Mouse (Mus musculus) C2C12 (cell line): ENCODE measurements around the gene Stip1.

Source experiments
- CEBPB ChIP-seq: IDR thresholded peaks from one replicate; pipeline ENCODE4 v1.6.1; 2011; ENCODE audit warnings: low read depth, mild to moderate bottlenecking, control low read depth, moderate library complexity
- CTCF ChIP-seq: IDR thresholded peaks from one replicate; pipeline ENCODE4 v1.5.1; 2011; ENCODE audit not compliant: control insufficient read depth, insufficient read depth, insufficient read length
- MAX ChIP-seq: IDR thresholded peaks from one replicate; pipeline ENCODE4 v1.6.1; 2011; ENCODE audit warnings: mild to moderate bottlenecking, control low read depth
- MYOD1 ChIP-seq: IDR thresholded peaks from one replicate; pipeline ENCODE4 v1.6.1; 2011; ENCODE audit warnings: low read depth; ENCODE audit not compliant: control insufficient read depth, insufficient read length
- MYOG ChIP-seq: IDR thresholded peaks from one replicate; pipeline ENCODE4 v1.6.1; 2011; ENCODE audit not compliant: control insufficient read depth, insufficient read length; ENCODE audit errors: extremely low read depth
- USF1 ChIP-seq: IDR thresholded peaks from one replicate; pipeline ENCODE4 v1.6.1; 2011; ENCODE audit warnings: low read depth, mild to moderate bottlenecking, control low read depth, moderate library complexity

- TF ChIP-seq CTCF, result no peak
- TF ChIP-seq MAX, result no peak
- TF ChIP-seq MYOG, result no peak
- no peak for TF ChIP-seq USF1
- TF ChIP-seq MYOD1, result no peak
- TF ChIP-seq CEBPB, result no peak
Measured at GRCm38 (mm10) chr19:7067344-7068050, 27.7 kb upstream of the Stip1 start.
